Mouse (Mus musculus) embryonic stem cell, embryonic (primary cell): ENCODE data around the gene Cd300ld3.

ENCODE experiments used
- CTCF ChIA-PET, 4 experiments: fragments of 300-600 bp in 2 of 4; fragments of 350-600 bp in 2 of 4; sonication (Branson Sonifier 250); formaldehyde crosslinking; loops; one replicate each; lab custom pipeline; 2022; ENCODE audit warnings: inconsistent platforms in 2 of 4; lab: Charles Lee
- POLR2A ChIA-PET, 4 experiments: fragments of 300-600 bp in 2 of 4; fragments of 350-600 bp in 2 of 4; sonication (Branson Sonifier 250); formaldehyde crosslinking; loops; one replicate each; lab custom pipeline; 2022; ENCODE audit warnings: antibody characterized with exemption in 4 of 4, inconsistent platforms in 1 of 4; lab: Charles Lee

The Cd300ld3 gene

DNA sequence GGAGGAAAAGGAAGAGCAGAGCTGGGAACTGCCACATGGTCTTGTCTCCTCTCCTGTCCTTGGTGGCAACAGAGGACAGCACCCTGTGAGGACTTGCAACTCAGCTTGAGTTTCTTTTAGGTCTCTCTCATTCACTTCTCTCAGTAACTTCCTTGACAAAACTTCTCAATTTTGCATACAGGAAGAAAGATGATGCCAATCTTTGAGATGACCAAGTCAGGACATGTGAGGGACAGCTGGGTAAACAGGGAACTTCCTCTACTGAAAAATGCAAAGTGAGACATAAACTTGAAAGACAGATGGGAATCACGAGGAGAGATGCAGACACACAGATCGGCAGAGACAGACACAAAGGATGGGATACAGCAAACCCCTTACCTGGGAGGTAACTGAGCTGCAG, at the start of gene Cd300ld3:
Gene Cd300ld3 (minus strand): TSS at position 151 of the 400 bp plus-strand sequence.
- POLR2A ChIA-PET, result no interaction called here
- CTCF ChIA-PET, result interaction anchor here in 1 of 4 experiments (0.9 kb wide), 1 partner anchor 112 kb away, joined by 3 read pairs; no protein-coding TSS in a partner anchor

DNA sequence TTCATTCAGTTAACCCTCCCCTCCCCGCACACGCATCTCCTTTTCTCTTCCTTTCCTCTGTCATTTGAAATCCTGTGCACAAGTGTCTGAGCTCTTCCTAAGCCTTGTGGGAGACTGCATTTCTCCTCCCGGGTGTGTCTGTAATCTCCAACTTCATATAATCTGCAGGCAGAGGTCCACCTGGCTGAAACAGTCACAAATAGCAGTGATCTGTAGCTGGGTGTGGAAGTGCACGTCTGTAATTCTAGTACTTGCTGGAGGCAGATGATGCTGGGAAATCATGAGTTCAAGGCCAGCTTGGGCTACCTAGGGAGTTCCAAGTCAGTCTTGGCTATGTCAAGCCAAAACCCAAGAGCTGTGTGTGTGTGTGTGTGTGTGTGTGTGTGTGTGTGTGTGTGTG, 43.9 kb upstream of the Cd300ld3 start:
- ChIA-PET CTCF (interaction anchor here (0.6 to 6.2 kb wide), 28 partner anchors 7 to 722 kb away, joined by 3 to 77 read pairs (median 4); partner anchors contain the start of genes Rpl38 (in 1 of the 4) and Slc9a3r1 (in 1 of the 4)), POLR2A (interaction anchor here (0.6 to 8.5 kb wide), 20 partner anchors 10 to 912 kb away, joined by 3 to 92 read pairs (median 4); partner anchors contain the start of gene Slc9a3r1 (in 1 of the 4))

DNA sequence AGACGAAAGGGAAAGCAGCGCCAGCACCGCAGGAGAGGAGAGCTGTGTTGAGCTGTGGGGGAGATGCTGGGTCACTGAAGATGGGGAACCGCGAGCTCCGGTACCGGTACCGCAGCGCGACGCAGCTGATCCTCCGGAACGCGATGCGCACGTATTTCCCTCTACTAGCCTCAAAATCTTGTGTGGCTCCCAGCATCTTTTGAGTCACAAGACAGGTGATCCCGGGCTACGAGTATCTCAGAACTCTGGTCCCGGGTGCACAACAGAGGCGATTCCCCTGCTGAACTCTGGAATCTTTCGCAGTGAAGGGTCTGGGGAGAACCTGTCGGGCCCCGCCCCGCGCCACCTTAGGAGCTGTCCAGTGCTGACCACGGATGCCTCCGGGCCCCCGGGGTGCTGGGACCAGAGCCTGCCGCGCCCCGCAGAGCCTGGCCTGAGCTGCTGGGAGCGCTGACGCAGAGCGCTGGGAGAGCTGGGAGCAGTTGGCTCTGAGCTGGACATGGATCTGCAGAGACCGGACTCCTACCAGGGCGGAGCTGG, 43.2 kb upstream of the Cd300ld3 start, which contains the start of gene Rab37:
Gene Rab37 (plus strand): TSS at position 70 of the 540 bp plus-strand sequence.
- ChIA-PET POLR2A (interaction anchor here (0.7 to 8.5 kb wide), 23 partner anchors 7 to 911 kb away, joined by 3 to 92 read pairs (median 4); partner anchors contain the start of gene Slc9a3r1 (in 1 of the 4)), CTCF (interaction anchor here (0.6 to 6.2 kb wide), 29 partner anchors 8 to 1474 kb away, joined by 3 to 77 read pairs (median 4); partner anchors contain the start of genes Rpl38 (in 1 of the 4) and Slc9a3r1 (in 1 of the 4))

DNA sequence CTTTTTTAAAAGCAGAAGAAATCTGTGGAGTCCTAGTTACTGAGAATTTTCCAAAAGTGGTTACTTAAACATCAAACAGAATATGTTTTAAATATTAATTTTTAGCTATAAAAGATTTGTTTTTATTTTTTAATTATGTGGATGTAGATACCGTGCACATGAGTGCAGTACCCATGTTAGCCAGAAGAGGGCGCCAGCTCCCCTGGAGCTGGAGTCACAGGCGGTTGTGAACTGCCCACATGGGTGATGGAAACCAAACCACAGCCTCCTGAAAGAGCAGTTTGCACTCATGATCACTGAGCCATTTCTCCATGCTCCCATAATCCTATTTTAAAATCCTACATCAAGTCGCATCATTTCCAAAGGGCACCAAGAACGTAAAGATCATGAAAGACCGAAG, 41.6 kb upstream of the Cd300ld3 start:
- ChIA-PET POLR2A (interaction anchor here in 3 of 4 experiments (0.5 to 8.5 kb wide), 7 partner anchors 9 to 471 kb away, joined by 3 to 92 read pairs (median 4); no protein-coding TSS in a partner anchor), CTCF (interaction anchor here (0.6 to 6.2 kb wide), 25 partner anchors 9 to 727 kb away, joined by 3 to 77 read pairs (median 4); partner anchors contain the start of genes Fdxr (in 1 of the 4) and Slc9a3r1 (in 1 of the 4))

DNA sequence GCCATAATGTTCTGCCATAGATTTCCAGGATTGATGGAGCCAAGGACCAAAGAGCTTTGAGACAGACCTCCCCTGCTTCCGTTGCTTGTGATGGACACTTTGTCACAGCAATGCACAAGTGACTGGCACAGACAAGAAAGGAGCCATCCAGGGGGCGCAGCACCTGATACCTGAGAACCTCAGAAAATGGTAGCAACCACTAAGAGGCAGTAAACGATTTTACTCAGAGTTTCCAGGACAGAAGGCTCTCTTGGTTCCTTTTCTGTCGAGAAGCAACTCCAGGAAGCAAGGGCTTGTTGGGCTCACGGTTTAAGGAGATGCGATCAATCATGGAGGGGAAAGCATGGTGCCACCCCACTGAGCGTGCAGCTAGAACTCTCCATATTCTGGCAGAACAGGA, 38.0 kb upstream of the Cd300ld3 start:
- POLR2A ChIA-PET, result interaction anchor here in 2 of 4 experiments (0.7 to 1.1 kb wide), 2 partner anchors 66 to 68 kb away, joined by 3 read pairs; no protein-coding TSS in a partner anchor
- CTCF ChIA-PET, result interaction anchor here in 1 of 4 experiments (7.0 kb wide), 1 partner anchor 68 kb away, joined by 174 read pairs; no protein-coding TSS in a partner anchor

DNA sequence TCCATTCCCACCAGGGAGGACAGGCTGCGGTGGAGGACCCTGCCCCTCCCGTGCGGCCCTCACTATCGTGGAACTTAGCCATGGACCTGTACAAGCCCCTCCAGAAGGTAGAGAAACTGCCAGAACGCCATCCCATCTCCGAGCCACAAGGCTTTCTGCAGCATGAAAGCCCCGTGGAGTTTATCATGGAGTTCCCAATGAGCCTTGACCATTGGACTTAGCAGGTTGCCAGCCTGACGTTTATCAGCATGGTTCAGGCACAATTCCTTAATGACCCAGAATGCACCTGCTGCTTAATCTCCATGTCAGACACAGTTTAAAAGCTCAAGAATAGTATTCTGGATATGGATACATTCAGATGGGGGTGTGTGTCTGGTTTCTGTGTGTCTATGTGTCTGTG, 36.9 kb upstream of the Cd300ld3 start:
- POLR2A ChIA-PET, result interaction anchor here in 3 of 4 experiments (0.6 to 2.6 kb wide), 10 partner anchors 11 to 261 kb away, joined by 3 to 18 read pairs (median 5); no protein-coding TSS in a partner anchor

DNA sequence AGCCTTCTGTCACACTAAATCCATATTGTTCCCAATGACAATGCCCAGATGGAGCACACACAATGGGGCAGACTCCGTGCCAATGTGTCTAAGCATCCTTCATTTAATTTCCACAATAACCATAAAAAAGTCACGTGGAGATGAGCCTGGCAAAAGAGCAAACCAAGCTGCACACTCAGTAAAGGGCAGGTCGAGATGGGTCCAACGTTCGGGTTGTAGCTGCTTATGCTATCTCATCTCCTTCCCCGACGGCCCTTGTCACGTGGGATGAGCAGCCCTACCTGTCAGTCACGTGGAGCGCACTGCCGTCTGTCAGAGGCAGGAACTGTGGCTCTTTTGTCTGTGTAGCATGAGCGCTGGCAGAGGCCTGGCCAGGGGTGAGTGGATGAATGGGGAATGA, 36.4 kb upstream of the Cd300ld3 start:
- ChIA-PET CTCF (interaction anchor here in 3 of 4 experiments (0.5 to 7.0 kb wide), 7 partner anchors 13 to 101 kb away, joined by 3 to 174 read pairs (median 15); no protein-coding TSS in a partner anchor), POLR2A (interaction anchor here in 3 of 4 experiments (0.6 to 2.6 kb wide), 11 partner anchors 12 to 262 kb away, joined by 3 to 18 read pairs (median 4); no protein-coding TSS in a partner anchor)

More for the DNA sequence above, 36.9 kb upstream of the Cd300ld3 start:
- CTCF ChIA-PET, result interaction anchor here in 3 of 4 experiments (0.6 to 7.0 kb wide), 4 partner anchors 68 to 101 kb away, joined by 15 to 174 read pairs (median 44); no protein-coding TSS in a partner anchor

DNA sequence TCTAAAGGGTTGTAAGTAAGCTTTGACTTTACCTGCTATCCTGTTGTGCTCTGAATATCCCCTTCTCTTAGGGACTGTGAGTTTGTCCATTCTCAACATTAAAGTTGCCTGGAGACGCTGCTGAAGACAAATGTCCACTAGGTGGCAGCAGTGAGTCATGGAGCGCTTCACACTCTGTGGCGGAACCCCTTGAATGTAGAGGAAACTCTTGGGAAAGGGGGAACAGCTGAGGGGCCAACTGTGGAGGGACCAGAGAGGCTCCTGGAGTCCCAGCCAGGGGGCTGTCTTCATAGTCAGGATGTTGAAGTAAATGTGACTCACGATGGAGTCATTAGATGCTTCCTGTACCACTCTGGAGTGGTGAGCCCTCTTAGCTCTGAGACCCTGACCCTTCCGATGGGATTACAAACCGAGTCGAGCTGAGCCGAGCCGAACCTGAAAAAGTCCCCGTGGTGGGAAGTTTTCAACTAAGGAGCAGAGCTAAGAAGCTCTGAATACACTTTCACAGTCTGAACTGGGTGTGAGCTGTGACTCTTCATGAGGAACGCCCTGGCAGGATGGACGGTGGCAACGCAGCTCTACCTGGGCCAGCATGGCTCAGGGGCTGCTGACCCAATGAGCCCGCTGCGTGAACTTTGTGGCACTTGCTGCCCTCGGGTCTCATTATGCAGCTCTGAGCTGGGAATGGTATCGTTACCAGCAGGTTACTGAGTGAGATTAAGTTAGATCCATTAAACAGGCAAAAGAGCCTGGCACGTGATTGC, 35.3 kb upstream of the Cd300ld3 start:
- POLR2A ChIA-PET, result interaction anchor here (0.6 to 2.6 kb wide), 9 partner anchors 13 to 80 kb away, joined by 3 to 18 read pairs (median 4); partner anchors contain the start of gene Slc9a3r1 (in 1 of the 4)
- CTCF ChIA-PET, result interaction anchor here (0.5 to 7.0 kb wide), 45 partner anchors 8 to 1559 kb away, joined by 3 to 174 read pairs (median 4); partner anchors contain the start of genes Rab37 (in 3 of the 4), Fdxr (in 1 of the 4), Grin2c (in 1 of the 4) and Slc9a3r1 (in 1 of the 4)

DNA sequence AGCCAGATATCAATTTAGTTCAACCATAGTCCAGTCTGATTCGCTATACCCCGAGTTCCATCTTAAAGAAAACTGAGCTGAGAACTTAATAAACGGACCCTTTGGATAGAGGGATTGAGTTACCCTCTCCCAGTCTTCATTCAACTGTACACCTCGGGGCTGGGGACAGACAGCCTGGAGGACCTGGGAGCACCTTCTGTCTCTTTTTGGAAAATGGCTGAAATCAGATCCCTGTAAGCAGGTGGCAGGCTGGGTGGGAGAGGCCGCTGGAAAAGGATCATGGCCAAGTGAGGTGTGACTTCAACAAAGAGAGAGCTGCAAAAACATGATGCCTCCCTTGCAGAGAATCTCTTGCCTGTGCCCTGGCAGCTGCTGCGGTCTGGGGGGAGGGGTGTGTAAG, 34.0 kb upstream of the Cd300ld3 start:
- CTCF ChIA-PET, result interaction anchor here (0.5 to 7.0 kb wide), 11 partner anchors 9 to 82 kb away, joined by 3 to 174 read pairs (median 11); partner anchors contain the start of genes Rab37 (in 2 of the 4) and Slc9a3r1 (in 1 of the 4)
- POLR2A ChIA-PET, result interaction anchor here in 1 of 4 experiments (0.5 kb wide), 1 partner anchor 21 kb away, joined by 6 read pairs; no protein-coding TSS in a partner anchor

DNA sequence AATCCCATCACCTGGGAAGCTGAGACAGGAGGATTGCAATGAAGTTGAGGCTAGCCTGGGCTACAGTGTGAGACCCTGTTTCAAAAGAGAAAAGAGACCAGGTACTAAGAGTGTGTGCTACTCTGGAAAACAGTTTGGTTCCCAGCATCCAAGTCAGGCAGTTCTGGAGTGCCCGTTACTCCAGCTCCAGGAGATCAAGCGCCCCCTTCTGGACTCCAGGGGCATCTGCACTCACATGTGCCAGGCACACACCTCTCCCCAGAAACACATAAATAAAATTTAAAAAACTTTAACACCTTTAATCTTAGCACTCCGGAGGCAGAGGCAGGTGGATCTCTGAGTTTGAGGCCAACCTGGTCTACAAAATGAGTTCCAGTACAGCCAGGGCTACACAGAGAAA, 33.2 kb upstream of the Cd300ld3 start:
- POLR2A ChIA-PET, result interaction anchor here in 3 of 4 experiments (0.7 to 1.6 kb wide), 10 partner anchors 8 to 195 kb away, joined by 3 to 9 read pairs (median 3); partner anchors contain the start of genes Fdxr (in 1 of the 3) and Rab37 (in 1 of the 3)
- CTCF ChIA-PET, result interaction anchor here (0.6 to 7.0 kb wide), 66 partner anchors 8 to 891 kb away, joined by 3 to 174 read pairs (median 4); partner anchors contain the start of genes Slc9a3r1 (in 3 of the 4), Rab37 (in 2 of the 4), Cdr2l (in 1 of the 4) and Nat9 (in 1 of the 4)

DNA sequence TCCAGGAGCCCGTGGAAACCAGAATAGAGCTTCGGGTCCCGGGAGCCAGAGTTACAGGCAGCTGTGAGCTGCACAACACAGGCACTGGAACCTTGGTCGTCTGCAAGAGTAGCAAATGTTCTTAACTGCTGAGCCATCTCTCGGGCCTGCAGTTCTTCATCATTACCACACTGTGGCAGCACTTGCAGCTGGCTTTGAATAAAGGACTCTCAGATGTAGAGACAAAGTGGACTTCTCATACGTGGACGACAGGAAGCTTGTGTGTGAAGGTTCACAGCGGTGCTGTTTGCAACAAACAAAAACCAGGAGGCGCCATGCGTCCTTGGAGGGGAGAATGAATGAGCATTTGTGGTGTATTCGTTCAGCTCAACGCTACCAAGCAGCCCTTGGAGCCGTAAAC, 32.7 kb upstream of the Cd300ld3 start:
- ChIA-PET POLR2A (interaction anchor here in 3 of 4 experiments (0.7 to 1.6 kb wide), 11 partner anchors 8 to 196 kb away, joined by 3 to 9 read pairs (median 3); partner anchors contain the start of genes Fdxr (in 1 of the 3) and Rab37 (in 1 of the 3)), CTCF (interaction anchor here (0.6 to 7.0 kb wide), 67 partner anchors 8 to 891 kb away, joined by 3 to 174 read pairs (median 4); partner anchors contain the start of genes Slc9a3r1 (in 3 of the 4), Rab37 (in 2 of the 4), Cdr2l (in 1 of the 4) and Nat9 (in 1 of the 4))

DNA sequence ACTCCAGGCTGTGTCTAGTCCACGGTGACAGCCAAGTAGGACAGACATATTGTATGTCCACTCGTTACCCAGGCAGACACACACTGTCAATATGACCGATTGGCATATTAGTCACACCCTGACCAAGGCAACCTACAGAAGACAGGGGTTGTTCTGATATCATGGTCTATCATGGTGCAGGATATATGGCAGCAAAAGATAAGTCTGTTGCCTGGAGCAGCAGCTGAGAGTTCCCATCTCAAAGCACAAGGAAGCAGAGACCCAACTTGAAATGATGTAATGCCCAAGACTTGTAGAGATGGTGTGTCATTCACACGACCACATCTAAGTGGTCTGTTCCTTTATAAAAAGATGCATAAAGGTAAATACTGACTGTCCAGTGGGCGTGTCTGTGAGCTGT, 30.5 kb upstream of the Cd300ld3 start:
- ChIA-PET CTCF (no interaction called here), POLR2A (no interaction called here)

DNA sequence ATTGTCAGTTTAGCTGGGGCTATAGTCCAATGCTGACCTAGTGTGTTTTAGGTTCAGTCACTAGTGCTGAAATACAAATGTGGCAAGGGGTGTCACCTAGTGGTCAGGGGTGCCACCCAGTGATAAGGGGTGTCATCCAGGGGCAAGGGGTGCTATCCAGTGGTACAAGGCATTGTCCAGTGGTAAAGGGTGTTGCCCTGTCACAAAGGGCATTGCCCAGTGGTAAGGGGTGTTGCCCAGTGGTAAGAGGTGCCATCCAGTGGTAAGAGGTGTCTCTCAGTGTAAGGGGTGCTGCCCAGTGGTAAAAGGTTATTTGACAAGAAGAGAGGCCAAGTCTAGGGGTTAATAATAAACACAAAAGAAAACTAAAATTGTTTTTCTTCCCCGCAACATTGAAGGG, 29.2 kb upstream of the Cd300ld3 start:
- ChIA-PET CTCF (no interaction called here), POLR2A (no interaction called here)

DNA sequence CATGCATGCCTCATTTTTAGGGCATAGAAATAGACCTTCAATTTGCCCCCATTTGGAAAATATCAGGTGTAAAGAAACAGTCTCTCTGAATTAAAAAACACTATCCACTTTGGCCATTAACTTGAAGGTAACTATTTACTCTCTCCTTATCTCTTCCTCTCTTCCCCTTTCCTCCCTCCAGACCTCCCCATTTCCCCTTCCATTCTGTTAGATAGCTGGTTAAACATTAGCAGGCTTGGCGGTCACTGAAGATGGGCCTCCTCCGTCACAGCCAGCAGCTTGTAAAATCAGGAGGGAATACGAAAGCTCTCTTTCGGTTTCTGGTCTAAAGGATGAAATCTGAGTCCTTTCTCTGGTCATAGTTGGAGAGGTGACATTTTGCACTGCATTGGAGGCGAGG, 27.6 kb upstream of the Cd300ld3 start:
- ChIA-PET CTCF (no interaction called here), POLR2A (interaction anchor here in 1 of 4 experiments (0.6 kb wide), 1 partner anchor 564 kb away, joined by 3 read pairs; no protein-coding TSS in a partner anchor)

DNA sequence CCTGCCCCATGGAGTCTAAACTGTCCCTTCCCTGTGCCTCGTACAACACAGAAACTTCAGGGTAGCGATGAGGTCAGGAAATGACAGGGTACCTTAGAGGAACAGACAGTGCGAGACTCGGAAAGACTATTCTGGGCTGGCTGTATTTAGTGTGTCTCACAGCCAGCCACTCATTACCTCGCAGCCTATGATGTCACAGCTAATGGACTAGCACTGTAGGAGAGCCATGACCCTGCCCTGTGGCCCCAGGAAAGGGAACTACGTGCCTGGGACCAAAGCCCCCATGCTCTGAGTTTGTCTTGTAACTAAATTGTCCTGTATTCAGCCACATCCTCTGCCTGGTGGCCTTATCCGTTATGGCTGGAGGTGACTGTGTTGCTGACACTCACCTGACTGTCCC, 27.2 kb upstream of the Cd300ld3 start:
- CTCF ChIA-PET, result no interaction called here
- POLR2A ChIA-PET, result interaction anchor here in 1 of 4 experiments (0.6 kb wide), 1 partner anchor 565 kb away, joined by 3 read pairs; no protein-coding TSS in a partner anchor

DNA sequence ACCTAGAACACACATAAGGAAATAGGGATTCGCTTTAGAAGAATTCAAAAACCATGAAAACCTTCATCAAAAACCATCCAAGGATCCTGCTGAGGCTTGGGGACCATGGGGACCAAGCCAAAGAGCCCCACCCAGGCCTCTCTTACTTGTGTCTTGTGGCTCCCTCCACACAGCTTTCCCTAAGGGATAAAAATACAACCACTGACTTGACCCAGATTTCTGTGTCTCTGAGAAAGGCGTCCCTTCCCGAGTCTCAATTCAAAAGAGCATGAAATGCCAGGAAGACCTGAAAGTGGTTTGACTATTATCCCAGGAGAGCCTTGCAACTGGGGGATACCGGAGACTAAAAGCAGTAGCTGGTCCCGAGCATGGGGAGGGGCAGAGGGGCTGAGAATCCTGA, 24.8 kb upstream of the Cd300ld3 start:
- POLR2A ChIA-PET, result interaction anchor here in 1 of 4 experiments (1.2 kb wide), 1 partner anchor 8 kb away, joined by 3 read pairs; no protein-coding TSS in a partner anchor
- CTCF ChIA-PET, result no interaction called here
